Mouse (Mus musculus) liver, embryonic 16.5 days (tissue): ENCODE measurements around the gene Nin. TPM values are rescaled to one million over a fixed set of nuclear protein-coding genes. Genes with fewer than 3 reads are reported as not detected.

Experiments used
- ATAC-seq: fragments of 200-750 bp; cut with Nextera tagmentation; 2 replicates; pipeline ENCODE4 v1.8.0; 2017; ENCODE audit warnings: low read depth, mild to moderate bottlenecking, moderate number of reproducible peaks, moderate library complexity
- H3K27ac ChIP-seq: fragments of 300-500 bp; sonication (generic); 2 replicates; pipeline ENCODE4 v1.5.1; 2014; ENCODE audit warnings: mild to moderate bottlenecking, low read length
- H3K27me3 ChIP-seq: fragments of 300-500 bp; sonication (generic); 2 replicates; pipeline ENCODE4 v1.6.1; 2014; ENCODE audit warnings: low read depth, low read length, mixed read lengths; ENCODE audit not compliant: control insufficient read depth, insufficient read depth
- H3K36me3 ChIP-seq: fragments of 300-500 bp; sonication (generic); 2 replicates; pipeline ENCODE4 v1.6.1; 2014; ENCODE audit warnings: mild to moderate bottlenecking; ENCODE audit not compliant: control insufficient read depth, insufficient read depth
- H3K4me1 ChIP-seq: fragments of 300-500 bp; sonication (generic); 2 replicates; pipeline ENCODE4 v1.6.1; 2014; ENCODE audit warnings: low read depth, low read length, mixed read lengths; ENCODE audit not compliant: control insufficient read depth
- H3K4me2 ChIP-seq: fragments of 300-500 bp; sonication (generic); 2 replicates; pipeline ENCODE4 v1.6.1; 2014; ENCODE audit warnings: low read depth, low read length, mixed read lengths
- H3K4me3 ChIP-seq: fragments of 300-500 bp; sonication (generic); 2 replicates; pipeline ENCODE4 v1.5.1; 2014; ENCODE audit warnings: low read depth, mild to moderate bottlenecking, low read length
- H3K9ac ChIP-seq: fragments of 300-500 bp; sonication (generic); 2 replicates; pipeline ENCODE4 v1.6.1; 2014; ENCODE audit warnings: low read depth, low read length
- H3K9me3 ChIP-seq: fragments of 300-500 bp; sonication (generic); replicated peaks from 2 replicates; pipeline ENCODE4 v1.6.1; 2016; ENCODE audit warnings: low read length; ENCODE audit not compliant: control insufficient read depth
- WGBS: fragments of 180-500 bp; shearing (Covaris S2); extraction: QIAGEN DNeasy Blood & Tissue Kit; methylation state at CpG from one replicate; pipeline ENCODE4 v1.1.7; 2014; ENCODE audit not compliant: insufficient replicate concordance; 5-methylcytosine and 5-hydroxymethylcytosine counted together
- polyA plus RNA-seq: library from polyadenylated mRNA; unstranded; fragments of >200 nt; fragmentation: Nextera tagmentation; extraction: Ambion mirVana; gene quantifications from 2 replicates; pipeline ENCODE4 v1.2.1, GENCODE M21; 2015

Nin gene
- polyA plus RNA-seq, 1 experiment from 2014 or later = 3.1 TPM

GRCm38 (mm10) chr12:70134627-70135235 is 21.2 kb upstream of the Nin start:
- H3K4me2 ChIP-seq = no peak overlapping the region
- 77% methylated on average over 20 of the region's 20 CpGs for WGBS
- no peaks in the 10 kb centered on the region for H3K9me3 ChIP-seq
- no peak overlapping the region for H3K4me3 ChIP-seq
- no peaks in the 10 kb centered on the region for H3K4me1 ChIP-seq
- no peaks in the 10 kb centered on the region for H3K36me3 ChIP-seq
- ATAC-seq = no peak
- no peak overlapping the region for H3K9ac ChIP-seq
- no peaks in the 10 kb centered on the region for H3K27me3 ChIP-seq
- no peak overlapping the region for H3K27ac ChIP-seq

GRCm38 (mm10) chr12:70131042-70131675 is 17.6 kb upstream of the Nin start:
- ATAC-seq = no peak
- Histone ChIP-seq H3K9ac (no peak overlapping the region), H3K4me2 (no peak overlapping the region), H3K9me3 (no peaks in the 10 kb centered on the region), H3K36me3 (no peaks in the 10 kb centered on the region), H3K4me3 (no peak overlapping the region), H3K4me1 (no peaks in the 10 kb centered on the region), H3K27me3 (no peaks in the 10 kb centered on the region), H3K27ac (no peak overlapping the region)
- WGBS = 51% methylated on average over 20 of the region's 20 CpGs

GRCm38 (mm10) chr12:70129105-70129504 is 15.6 kb upstream of the Nin start:
- Histone ChIP-seq H3K4me2 (no peak overlapping the region), H3K9ac (no peak overlapping the region), H3K27ac (no peak overlapping the region), H3K27me3 (no peaks in the 10 kb centered on the region), H3K36me3 (no peaks in the 10 kb centered on the region), H3K4me3 (no peak overlapping the region), H3K4me1 (no peaks in the 10 kb centered on the region), H3K9me3 (no peaks in the 10 kb centered on the region)
- no peak for ATAC-seq
- 29% methylated on average over 5 of the region's 5 CpGs for whole genome bisulfite sequencing

- no peak overlapping the region for H3K4me3 ChIP-seq
- H3K27ac ChIP-seq = no peak overlapping the region
- no peak overlapping the region for H3K4me2 ChIP-seq
- no peaks in the 10 kb centered on the region for H3K36me3 ChIP-seq
- H3K9ac ChIP-seq = no peak overlapping the region
- H3K27me3 ChIP-seq = no peaks in the 10 kb centered on the region
- ATAC-seq = no peak
- no peaks in the 10 kb centered on the region for H3K9me3 ChIP-seq
- H3K4me1 ChIP-seq = no peaks in the 10 kb centered on the region
- 68% methylated on average over 4 of the region's 4 CpGs for WGBS
These were observed 13.1 kb upstream of the Nin start for GRCm38 (mm10) chr12:70126626-70127025.

GRCm38 (mm10) chr12:70119552-70119951 is 6.0 kb upstream of the Nin start:
- WGBS = 18% methylated on average over 2 of the region's 2 CpGs
- H3K4me1 ChIP-seq = no peaks in the 10 kb centered on the region
- H3K4me2 ChIP-seq = no peak overlapping the region
- ATAC-seq = no peak
- no peak overlapping the region for H3K27ac ChIP-seq
- no peak overlapping the region for H3K4me3 ChIP-seq
- H3K9me3 ChIP-seq = no peaks in the 10 kb centered on the region
- no peaks in the 10 kb centered on the region; the same call in 1 of the 2 replicates for H3K27me3 ChIP-seq
- H3K36me3 ChIP-seq = no peaks in the 10 kb centered on the region
- H3K9ac ChIP-seq = no peak overlapping the region

GRCm38 (mm10) chr12:70118721-70119345 is 5.3 kb upstream of the Nin start:
- Histone ChIP-seq H3K27ac (no peak overlapping the region), H3K4me1 (no peaks in the 10 kb centered on the region), H3K4me2 (no peak overlapping the region), H3K36me3 (no peaks in the 10 kb centered on the region), H3K4me3 (no peak overlapping the region), H3K9me3 (no peaks in the 10 kb centered on the region), H3K27me3 (no peaks in the 10 kb centered on the region; the same call in 1 of the 2 replicates), H3K9ac (no peak overlapping the region)
- 65% methylated on average over 10 of the region's 10 CpGs for WGBS
- ATAC-seq = no peak

- Histone ChIP-seq H3K9ac (no peak overlapping the region), H3K27ac (no peak overlapping the region), H3K27me3 (peaks cover 6% of the 10 kb centered on the region), H3K9me3 (no peaks in the 10 kb centered on the region), H3K4me2 (no peak overlapping the region), H3K4me3 (no peak overlapping the region), H3K36me3 (no peaks in the 10 kb centered on the region), H3K4me1 (peaks cover under 1% of the 10 kb centered on the region; the same call in 1 of the 2 replicates)
- ATAC-seq = no peak
- WGBS = 64% methylated on average over 10 of the region's 10 CpGs
These were observed 3.6 kb upstream of the Nin start for GRCm38 (mm10) chr12:70117146-70117545.

- Histone ChIP-seq H3K9ac (peak overlapping the region; percentile 35), H3K4me2 (peak overlapping the region; percentile 94), H3K4me1 (peaks cover 19% of the 10 kb centered on the region), H3K27ac (no peak overlapping the region), H3K4me3 (peak overlapping the region; percentile 72), H3K36me3 (no peaks in the 10 kb centered on the region), H3K9me3 (no peaks in the 10 kb centered on the region), H3K27me3 (peaks cover 27% of the 10 kb centered on the region)
- WGBS = 4% methylated on average over 15 of the region's 16 CpGs
- ATAC-seq = no peak
These were observed 1.5 kb downstream of the Nin start for GRCm38 (mm10) chr12:70112090-70112383.

GRCm38 (mm10) chr12:70111367-70112089 is 2.0 kb downstream of the Nin start:
- H3K27me3 ChIP-seq = peaks cover 27% of the 10 kb centered on the region
- peak overlapping the region; percentile 94 for H3K4me2 ChIP-seq
- peak overlapping the region; percentile 72 for H3K4me3 ChIP-seq
- peak overlapping the region; percentile 68 for H3K9ac ChIP-seq
- H3K9me3 ChIP-seq = no peaks in the 10 kb centered on the region
- H3K4me1 ChIP-seq = peaks cover 19% of the 10 kb centered on the region
- peak overlapping the region; percentile 61 for H3K27ac ChIP-seq
- peak; percentile 91 for ATAC-seq
- no peaks in the 10 kb centered on the region for H3K36me3 ChIP-seq
- WGBS = under 1% methylated on average over 83 of the region's 101 CpGs
